Mouse (Mus musculus): ENCODE data around the gene 4930432M17Rik. TPM values are rescaled to one million over a fixed set of nuclear protein-coding genes. Genes with fewer than 3 reads are reported as not detected.

Gene 4930432M17Rik
- polyA plus RNA-seq, 1 experiment from 2014 or later, result not detected

DNA sequence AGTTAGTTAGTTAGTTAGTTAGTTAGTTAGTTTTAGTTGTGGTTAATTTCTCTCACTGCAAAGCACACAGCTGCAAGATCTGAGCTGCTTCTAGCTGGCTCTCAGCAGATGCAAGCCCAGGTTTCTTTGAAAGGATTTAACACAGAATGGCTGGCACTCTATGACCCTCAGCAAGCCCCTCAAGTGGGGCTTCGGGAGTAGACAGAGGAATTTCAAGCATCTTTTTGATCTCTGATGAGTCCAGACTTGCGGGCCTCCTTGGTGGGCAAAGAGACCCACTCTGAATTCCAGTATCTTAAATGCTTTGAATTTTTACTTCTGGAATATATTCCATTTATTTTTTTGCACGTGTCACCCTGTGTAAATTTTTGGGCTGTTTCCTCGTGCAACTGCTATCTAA lies 8.4 kb downstream of the 4930432M17Rik start:
- H3K27ac ChIP-seq, result no peak overlapping the region
- H3K4me2 ChIP-seq (replicated peaks), result no peak overlapping the region
- H3K9ac ChIP-seq, result no peak overlapping the region
- peak; percentile 75; the same call in 1 of the 2 replicates for ATAC-seq (ENCODE audit: insufficient number of reproducible peaks, insufficient read depth, low FRiP score, low TSS enrichment)
- H3K4me3 ChIP-seq, result no peak overlapping the region
- peaks cover 4% of the 10 kb centered on the region; the same call in 1 of the 2 replicates for H3K4me1 ChIP-seq
- H3K36me3 ChIP-seq, result no peaks in the 10 kb centered on the region
- H3K27me3 ChIP-seq, result no peaks in the 10 kb centered on the region
- H3K9me3 ChIP-seq, result no peaks in the 10 kb centered on the region
- WGBS, result 31% methylated on average over 4 of the region's 4 CpGs

DNA sequence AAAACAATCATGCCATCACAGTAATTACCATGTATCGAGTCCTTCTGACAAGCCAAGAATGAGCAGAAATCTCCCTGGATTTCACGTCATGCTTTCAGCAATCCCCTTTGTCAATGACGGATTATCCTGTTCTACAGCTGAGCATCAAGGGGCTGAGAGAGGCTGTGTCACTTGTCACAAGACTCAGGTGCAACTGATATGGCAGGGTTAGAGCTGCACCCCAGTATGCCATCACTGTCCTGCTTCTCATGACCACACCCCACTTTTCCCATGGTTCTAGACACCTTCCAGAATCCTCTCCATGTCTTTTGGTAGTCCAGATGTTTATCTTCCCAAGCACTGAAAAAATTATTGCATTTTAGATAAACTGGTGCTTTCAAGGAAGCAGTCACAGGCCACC lies 8.9 kb downstream of the 4930432M17Rik start:
- Histone ChIP-seq H3K27me3 (no peaks in the 10 kb centered on the region), H3K27ac (no peak overlapping the region), H3K4me3 (no peak overlapping the region), H3K36me3 (no peaks in the 10 kb centered on the region), H3K4me1 (peaks cover 4% of the 10 kb centered on the region; the same call in 1 of the 2 replicates), H3K9ac (no peak overlapping the region), H3K4me2 (replicated peaks) (no peak overlapping the region), H3K9me3 (no peaks in the 10 kb centered on the region)
- no peak for ATAC-seq (ENCODE audit: insufficient number of reproducible peaks, insufficient read depth, low FRiP score, low TSS enrichment)
- WGBS, result 32% methylated on average over 3 of the region's 3 CpGs

DNA sequence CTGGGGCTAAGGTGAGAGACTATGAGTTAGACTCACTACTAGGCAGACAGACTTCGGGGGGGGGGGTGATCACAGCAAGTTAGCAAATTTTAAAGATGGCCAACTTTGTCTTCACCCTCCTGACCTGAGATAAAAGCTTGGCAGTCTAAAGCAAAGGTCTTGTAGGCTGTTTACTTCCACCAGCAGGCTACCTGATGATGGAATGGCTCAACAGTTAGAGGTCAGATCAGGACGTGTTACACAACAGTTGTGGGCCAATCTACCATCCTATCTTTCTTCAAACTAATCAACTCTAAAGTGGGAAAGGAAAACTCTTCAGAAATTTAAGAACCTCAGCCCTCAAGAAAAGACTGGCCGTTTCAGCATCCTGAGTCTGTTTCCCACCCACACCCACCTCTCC lies 9.6 kb downstream of the 4930432M17Rik start:
- Histone ChIP-seq H3K9ac (no peak overlapping the region), H3K27me3 (no peaks in the 10 kb centered on the region), H3K9me3 (no peaks in the 10 kb centered on the region), H3K4me3 (no peak overlapping the region), H3K27ac (no peak overlapping the region), H3K4me2 (replicated peaks) (no peak overlapping the region), H3K4me1 (peaks cover 4% of the 10 kb centered on the region; the same call in 1 of the 2 replicates), H3K36me3 (no peaks in the 10 kb centered on the region)
- 76% methylated on average over 3 of the region's 3 CpGs for WGBS
- ATAC-seq (ENCODE audit: insufficient number of reproducible peaks, insufficient read depth, low FRiP score, low TSS enrichment), result no peak

DNA sequence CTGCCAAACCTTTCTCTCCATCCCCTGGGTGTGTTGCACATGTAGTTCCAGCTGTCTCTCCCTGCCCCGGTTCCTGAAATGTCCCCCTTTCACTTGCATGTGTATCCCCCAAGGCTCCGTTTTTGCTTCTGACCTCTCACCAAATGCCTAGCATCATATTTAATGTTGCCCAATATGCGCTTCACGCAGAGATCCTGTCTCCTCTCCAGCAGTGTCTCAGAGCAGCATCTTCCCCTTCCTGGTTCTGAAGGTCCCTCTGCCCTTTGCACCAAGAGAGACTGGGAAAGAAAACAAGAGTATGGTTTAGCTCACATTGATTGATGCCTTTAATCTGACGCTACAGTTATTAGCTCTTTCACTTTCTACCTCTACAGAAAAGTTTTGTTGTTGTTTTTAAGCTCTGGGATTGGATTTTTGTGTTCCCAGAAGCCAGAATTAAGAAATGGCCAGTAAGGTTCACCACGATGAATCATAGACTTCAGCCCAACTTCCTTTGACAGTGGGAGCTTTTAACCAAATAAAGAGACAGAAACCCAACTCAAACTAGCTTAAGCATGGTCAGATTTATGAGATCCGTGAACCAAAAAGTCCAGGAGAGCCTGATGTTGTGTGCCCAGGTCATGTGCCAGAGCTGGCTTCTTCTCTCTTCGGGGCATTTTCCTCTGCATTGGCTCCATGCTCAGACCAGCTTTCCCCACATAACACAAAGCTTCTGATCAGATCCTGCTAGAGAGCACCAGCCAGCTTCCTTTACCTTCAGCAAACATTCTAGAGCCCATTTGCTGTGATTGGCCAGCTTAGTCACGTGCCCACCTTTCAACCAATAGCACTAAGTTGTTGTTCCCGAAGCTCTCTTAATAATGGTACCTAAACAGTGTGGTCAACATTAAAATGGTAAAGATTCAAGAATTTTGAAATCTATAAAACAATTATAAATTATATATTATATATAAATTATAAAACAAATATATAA lies 12.2 kb downstream of the 4930432M17Rik start:
- Histone ChIP-seq H3K27ac (no peak overlapping the region), H3K4me3 (no peak overlapping the region), H3K4me2 (replicated peaks) (no peak overlapping the region), H3K36me3 (no peaks in the 10 kb centered on the region), H3K4me1 (peaks cover 4% of the 10 kb centered on the region; the same call in 1 of the 2 replicates), H3K9me3 (no peaks in the 10 kb centered on the region), H3K27me3 (no peaks in the 10 kb centered on the region), H3K9ac (no peak overlapping the region)
- 79% methylated on average over 10 of the region's 10 CpGs for WGBS
- no peak for ATAC-seq (ENCODE audit: insufficient number of reproducible peaks, insufficient read depth, low FRiP score, low TSS enrichment)

- Histone ChIP-seq H3K4me3 (no peak overlapping the region), H3K4me2 (replicated peaks) (no peak overlapping the region), H3K36me3 (no peaks in the 10 kb centered on the region), H3K27me3 (no peaks in the 10 kb centered on the region), H3K4me1 (no peaks in the 10 kb centered on the region), H3K27ac (no peak overlapping the region), H3K9ac (no peak overlapping the region), H3K9me3 (no peaks in the 10 kb centered on the region)
- 68% methylated on average over 4 of the region's 4 CpGs for WGBS
- ATAC-seq (ENCODE audit: insufficient number of reproducible peaks, insufficient read depth, low FRiP score, low TSS enrichment), result no peak
Observed at GRCm38 (mm10) chr3:121684552-121684951, 14.0 kb downstream of the 4930432M17Rik start.

DNA sequence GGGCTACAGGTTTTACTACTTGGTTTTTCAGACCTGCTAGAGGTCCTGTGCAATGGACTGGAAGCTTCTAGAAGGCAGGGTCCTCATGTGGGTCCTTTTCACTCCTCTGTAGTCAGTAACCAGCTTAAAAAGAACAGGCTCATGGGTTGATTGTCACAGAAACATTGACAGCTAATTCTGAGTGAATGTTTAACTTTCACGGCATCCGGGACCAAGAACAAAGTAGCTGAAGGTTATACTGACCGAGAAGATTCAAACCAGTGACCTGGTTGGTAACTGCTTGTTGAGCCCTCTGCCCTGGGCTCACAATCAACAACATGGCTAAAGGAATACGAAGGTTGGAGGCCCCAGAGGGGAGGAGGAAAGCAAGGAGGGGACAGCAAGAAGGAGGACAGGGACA lies 14.4 kb downstream of the 4930432M17Rik start:
- Histone ChIP-seq H3K4me1 (no peaks in the 10 kb centered on the region), H3K9ac (no peak overlapping the region), H3K4me2 (replicated peaks) (no peak overlapping the region), H3K27me3 (no peaks in the 10 kb centered on the region), H3K4me3 (no peak overlapping the region), H3K27ac (no peak overlapping the region), H3K36me3 (no peaks in the 10 kb centered on the region), H3K9me3 (no peaks in the 10 kb centered on the region)
- no peak for ATAC-seq (ENCODE audit: insufficient number of reproducible peaks, insufficient read depth, low FRiP score, low TSS enrichment)
- 85% methylated on average over 4 of the region's 4 CpGs for WGBS

DNA sequence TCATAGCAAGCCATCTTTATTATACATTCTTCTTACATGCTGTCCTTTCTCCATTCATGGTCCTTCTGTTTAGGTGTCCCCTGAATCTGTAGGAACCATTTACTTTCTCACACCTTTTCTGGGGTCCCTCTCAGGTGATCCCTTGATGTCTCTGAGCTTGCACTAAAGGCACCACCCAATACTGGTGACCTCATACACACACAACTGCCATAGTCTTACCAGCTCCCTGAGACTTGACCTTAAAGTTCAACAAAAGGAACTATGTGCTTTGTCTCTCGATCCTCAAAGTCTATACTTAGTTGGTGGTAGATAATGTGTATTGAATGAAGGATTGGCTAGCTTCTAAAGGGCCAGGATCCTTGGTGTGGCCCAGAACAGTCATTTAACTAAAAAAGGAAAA lies 15.4 kb downstream of the 4930432M17Rik start:
- Histone ChIP-seq H3K36me3 (no peaks in the 10 kb centered on the region), H3K27ac (no peak overlapping the region), H3K4me1 (no peaks in the 10 kb centered on the region), H3K9ac (no peak overlapping the region), H3K4me2 (replicated peaks) (no peak overlapping the region), H3K27me3 (no peaks in the 10 kb centered on the region), H3K9me3 (no peaks in the 10 kb centered on the region), H3K4me3 (no peak overlapping the region)
- ATAC-seq (ENCODE audit: insufficient number of reproducible peaks, insufficient read depth, low FRiP score, low TSS enrichment), result no peak
- WGBS, result 79% methylated on average over 1 of the region's 1 CpGs

- Histone ChIP-seq H3K4me1 (no peaks in the 10 kb centered on the region), H3K4me2 (replicated peaks) (no peak overlapping the region), H3K27ac (no peak overlapping the region), H3K9ac (no peak overlapping the region), H3K36me3 (no peaks in the 10 kb centered on the region), H3K4me3 (no peak overlapping the region), H3K9me3 (no peaks in the 10 kb centered on the region), H3K27me3 (no peaks in the 10 kb centered on the region)
- ATAC-seq (ENCODE audit: insufficient number of reproducible peaks, insufficient read depth, low FRiP score, low TSS enrichment), result no peak
- 85% methylated on average over 4 of the region's 4 CpGs for WGBS
Observed at GRCm38 (mm10) chr3:121686408-121686911, 15.9 kb downstream of the 4930432M17Rik start.

- Histone ChIP-seq H3K4me3 (no peak overlapping the region), H3K27ac (no peak overlapping the region), H3K27me3 (no peaks in the 10 kb centered on the region), H3K4me2 (replicated peaks) (no peak overlapping the region), H3K4me1 (no peaks in the 10 kb centered on the region), H3K36me3 (no peaks in the 10 kb centered on the region), H3K9me3 (no peaks in the 10 kb centered on the region), H3K9ac (no peak overlapping the region)
- no peak for ATAC-seq (ENCODE audit: insufficient number of reproducible peaks, insufficient read depth, low FRiP score, low TSS enrichment)
- WGBS, result 79% methylated on average over 3 of the region's 3 CpGs
Observed at GRCm38 (mm10) chr3:121687741-121688140, 17.2 kb downstream of the 4930432M17Rik start.

DNA sequence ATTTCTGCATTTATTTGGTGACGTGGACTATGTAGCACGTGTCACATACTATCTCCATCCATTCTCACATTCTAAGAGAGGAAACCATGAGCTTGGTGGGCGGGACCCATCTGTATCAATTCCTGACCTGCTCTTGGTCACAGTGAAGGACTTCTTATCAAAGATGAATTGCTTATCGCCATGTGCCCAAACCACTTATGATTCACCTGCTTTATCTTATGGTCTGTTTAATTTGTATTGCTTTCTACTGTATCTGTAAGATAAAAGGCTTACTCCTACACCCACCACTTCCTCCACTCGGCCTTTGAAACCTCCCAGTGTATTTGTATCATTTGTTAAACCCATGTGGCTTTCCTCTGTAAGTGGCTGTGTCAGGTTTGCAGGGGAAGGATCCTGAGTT lies 18.5 kb downstream of the 4930432M17Rik start:
- Histone ChIP-seq H3K36me3 (no peaks in the 10 kb centered on the region), H3K27me3 (no peaks in the 10 kb centered on the region), H3K27ac (no peak overlapping the region), H3K9me3 (no peaks in the 10 kb centered on the region), H3K9ac (no peak overlapping the region), H3K4me3 (no peak overlapping the region), H3K4me2 (replicated peaks) (no peak overlapping the region), H3K4me1 (no peaks in the 10 kb centered on the region)
- 83% methylated on average over 5 of the region's 5 CpGs for WGBS
- ATAC-seq (ENCODE audit: insufficient number of reproducible peaks, insufficient read depth, low FRiP score, low TSS enrichment), result no peak

DNA sequence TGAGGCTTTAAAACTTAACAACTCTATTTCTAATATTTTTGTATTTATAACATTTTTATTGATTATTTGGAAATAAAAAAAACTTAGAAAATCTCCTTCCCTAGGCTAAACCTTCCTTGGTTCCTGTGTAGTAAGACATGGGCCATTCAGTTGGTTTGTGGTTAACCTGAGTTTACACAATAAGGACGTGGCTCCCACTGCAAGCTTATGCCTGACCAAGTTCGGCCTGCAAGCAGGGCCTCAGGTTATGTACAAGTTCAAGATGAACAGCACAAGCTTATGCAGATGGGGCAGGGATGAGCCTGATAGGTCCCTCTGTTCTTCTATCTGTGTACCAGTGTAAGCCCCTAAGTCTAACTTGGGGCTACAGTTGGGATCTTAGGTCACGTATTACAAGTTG lies 19.1 kb downstream of the 4930432M17Rik start:
- Histone ChIP-seq H3K27ac (no peak overlapping the region), H3K4me1 (no peaks in the 10 kb centered on the region), H3K4me3 (no peak overlapping the region), H3K36me3 (no peaks in the 10 kb centered on the region), H3K9ac (no peak overlapping the region), H3K4me2 (replicated peaks) (no peak overlapping the region), H3K27me3 (no peaks in the 10 kb centered on the region), H3K9me3 (no peaks in the 10 kb centered on the region)
- 86% methylated on average over 3 of the region's 3 CpGs for WGBS
- no peak for ATAC-seq (ENCODE audit: insufficient number of reproducible peaks, insufficient read depth, low FRiP score, low TSS enrichment)
